Mouse (Mus musculus) heart, embryonic 11.5 days (tissue): ENCODE results near the gene Tas1r3. TPM values are rescaled to one million over a fixed set of nuclear protein-coding genes. Genes with fewer than 3 reads are reported as not detected.

Experiments used
- ATAC-seq: fragments of 200-750 bp; cut with Nextera tagmentation; replicated peaks from 2 replicates; pipeline ENCODE4 v1.8.0; 2017; ENCODE audit warnings: moderate library complexity; ENCODE audit not compliant: insufficient number of reproducible peaks, low FRiP score, low TSS enrichment
- H3K27ac ChIP-seq: fragments of 300-500 bp; sonication (generic); 2 replicates; pipeline ENCODE4 v1.5.1; 2014; ENCODE audit warnings: mild to moderate bottlenecking, low read depth, low read length
- H3K27me3 ChIP-seq: fragments of 300-500 bp; sonication (generic); 2 replicates; pipeline ENCODE4 v1.6.1; 2014; ENCODE audit warnings: mild to moderate bottlenecking, low read length, mixed read lengths; ENCODE audit not compliant: control insufficient read depth, insufficient read depth
- H3K36me3 ChIP-seq: fragments of 300-500 bp; sonication (generic); 2 replicates; pipeline ENCODE4 v1.6.1; 2014; ENCODE audit warnings: mild to moderate bottlenecking, low read length, moderate library complexity, mixed read lengths; ENCODE audit not compliant: control insufficient read depth, insufficient read depth
- H3K4me1 ChIP-seq: fragments of 300-500 bp; sonication (generic); 2 replicates; pipeline ENCODE4 v1.6.1; 2014; ENCODE audit warnings: low read length; ENCODE audit not compliant: control insufficient read depth, insufficient read depth
- H3K4me2 ChIP-seq: fragments of 300-500 bp; sonication (generic); 2 replicates; pipeline ENCODE4 v1.6.1; 2014; ENCODE audit warnings: mild to moderate bottlenecking, moderate library complexity
- H3K4me3 ChIP-seq: fragments of 300-500 bp; sonication (generic); 2 replicates; pipeline ENCODE4 v1.5.1; 2014; ENCODE audit warnings: low read depth, low read length
- H3K9ac ChIP-seq: fragments of 300-500 bp; sonication (generic); 2 replicates; pipeline ENCODE4 v1.6.1; 2014; ENCODE audit warnings: mild to moderate bottlenecking, low read depth, low read length, moderate library complexity
- H3K9me3 ChIP-seq: fragments of 300-500 bp; sonication (generic); replicated peaks from 2 replicates; pipeline ENCODE4 v1.6.1; 2016; ENCODE audit warnings: low read length; ENCODE audit not compliant: control insufficient read depth
- WGBS: fragments of 180-500 bp; shearing (Covaris S2); extraction: QIAGEN DNeasy Blood & Tissue Kit; methylation state at CpG from one replicate; pipeline ENCODE4 v1.1.7; 2014; ENCODE audit not compliant: insufficient replicate concordance; 5-methylcytosine and 5-hydroxymethylcytosine counted together
- polyA plus RNA-seq: library from polyadenylated mRNA; unstranded; fragments of >200 nt; fragmentation: Nextera tagmentation; extraction: Ambion mirVana; gene quantifications from 2 replicates; pipeline ENCODE4 v1.2.1, GENCODE M21; 2014

Gene Tas1r3
- polyA plus RNA-seq, 1 experiment from 2014 or later: 0.11 TPM

DNA sequence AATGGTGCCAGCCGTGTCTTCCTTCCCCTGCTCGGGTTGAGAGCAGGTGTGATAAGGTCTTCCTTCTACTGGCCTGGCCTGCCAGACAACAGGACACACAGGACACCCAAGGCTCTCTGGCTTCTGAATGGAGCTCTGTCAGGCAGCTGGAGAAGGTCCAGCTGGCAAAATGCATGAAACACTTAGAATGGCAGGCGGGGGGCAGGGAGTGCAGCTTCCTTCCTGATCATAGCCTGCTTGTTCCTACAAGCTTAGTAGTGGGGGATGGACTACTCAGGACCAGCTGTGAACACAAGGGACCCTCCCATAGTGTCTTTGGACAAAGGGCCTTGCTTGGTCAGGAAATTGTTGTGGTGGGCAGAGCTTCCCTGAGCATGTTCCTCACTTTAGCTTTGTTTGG lies 38.0 kb upstream of the Tas1r3 start:
- Histone ChIP-seq H3K4me3 (no peak overlapping the region), H3K36me3 (peaks cover 13% of the 10 kb centered on the region; the same call in 1 of the 2 replicates), H3K27me3 (no peaks in the 10 kb centered on the region), H3K4me1 (no peaks in the 10 kb centered on the region), H3K9me3 (no peaks in the 10 kb centered on the region), H3K4me2 (no peak overlapping the region), H3K9ac (no peak overlapping the region), H3K27ac (no peak overlapping the region)
- WGBS: 59% methylated on average over 3 of the region's 3 CpGs
- ATAC-seq: no peak

DNA sequence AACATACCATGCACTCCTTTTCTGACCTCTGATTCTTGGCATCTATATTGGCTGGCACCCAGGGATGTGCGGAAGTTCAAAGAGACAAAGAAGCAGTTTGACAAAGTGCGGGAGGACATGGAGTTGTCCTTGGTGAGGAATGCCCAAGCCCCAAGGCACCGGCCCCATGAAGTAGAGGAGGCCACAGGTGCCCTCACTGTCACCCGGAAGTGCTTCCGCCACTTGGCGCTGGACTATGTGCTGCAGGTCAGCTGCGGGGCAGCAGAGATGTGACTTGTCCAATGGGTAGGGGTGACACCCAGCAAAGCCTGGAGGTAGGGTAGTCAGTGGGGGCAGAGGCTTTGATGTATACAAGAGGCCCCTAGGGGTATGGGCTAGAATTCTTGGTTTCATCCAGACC lies 36.2 kb upstream of the Tas1r3 start:
- no peak overlapping the region for H3K4me3 ChIP-seq

DNA sequence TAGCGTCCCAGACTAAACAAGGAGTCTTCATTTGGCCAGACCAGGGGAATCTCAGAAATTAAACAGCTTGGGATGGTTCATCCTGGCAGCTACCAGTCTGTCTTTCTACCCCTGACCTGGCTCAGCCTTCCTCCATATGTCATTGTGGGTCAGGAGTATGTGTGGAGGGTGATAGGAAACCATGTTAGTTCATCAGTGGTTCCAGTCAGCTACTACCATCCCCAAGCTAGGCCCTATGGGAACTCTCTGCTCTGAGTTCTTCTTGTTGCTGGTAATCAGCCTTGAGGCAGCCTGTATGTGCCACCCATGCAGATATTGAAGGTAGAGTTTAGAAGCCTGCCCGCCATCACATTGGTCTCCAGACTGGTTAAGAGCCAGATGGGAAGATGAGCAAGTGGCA lies 35.2 kb upstream of the Tas1r3 start:
- no peak overlapping the region for H3K4me2 ChIP-seq
- no peak overlapping the region for H3K27ac ChIP-seq
- 90% methylated on average over 2 of the region's 2 CpGs for WGBS
- H3K9me3 ChIP-seq: no peaks in the 10 kb centered on the region
- peaks cover 15% of the 10 kb centered on the region for H3K4me1 ChIP-seq
- H3K4me3 ChIP-seq: no peak overlapping the region
- no peaks in the 10 kb centered on the region for H3K27me3 ChIP-seq
- no peak overlapping the region for H3K9ac ChIP-seq
- peaks cover 13% of the 10 kb centered on the region; the same call in 1 of the 2 replicates for H3K36me3 ChIP-seq
- ATAC-seq: no peak

More for the DNA sequence above, 36.2 kb upstream of the Tas1r3 start:
- peaks cover 13% of the 10 kb centered on the region; the same call in 1 of the 2 replicates for H3K36me3 ChIP-seq
- ATAC-seq: no peak
- 93% methylated on average over 7 of the region's 7 CpGs for WGBS
- no peak overlapping the region for H3K27ac ChIP-seq
- no peak overlapping the region for H3K4me2 ChIP-seq
- H3K27me3 ChIP-seq: no peaks in the 10 kb centered on the region
- H3K4me1 ChIP-seq: peaks cover 8% of the 10 kb centered on the region
- H3K9me3 ChIP-seq: no peaks in the 10 kb centered on the region
- H3K9ac ChIP-seq: no peak overlapping the region

DNA sequence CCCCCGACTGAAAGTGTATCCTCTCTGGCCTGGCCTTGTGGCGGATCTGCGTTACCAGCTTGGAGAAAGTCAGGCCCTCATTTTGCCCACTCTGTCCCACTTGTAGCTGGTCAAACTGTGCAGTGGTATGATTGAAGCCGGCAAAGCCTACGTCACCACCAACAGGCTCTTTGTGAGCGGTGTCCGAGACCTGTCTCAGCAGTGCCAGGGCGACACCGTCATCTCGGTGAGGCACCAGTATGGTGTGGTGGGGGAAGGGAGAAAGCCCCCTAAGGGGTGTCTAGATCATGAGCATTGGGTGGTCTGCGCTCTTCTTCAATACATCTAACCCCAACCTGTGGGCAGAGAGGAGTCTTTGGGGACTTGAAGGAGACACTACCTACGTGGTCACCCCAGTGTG lies 33.3 kb upstream of the Tas1r3 start:
- WGBS: 96% methylated on average over 12 of the region's 12 CpGs
- H3K27me3 ChIP-seq: no peaks in the 10 kb centered on the region
- no peaks in the 10 kb centered on the region for H3K9me3 ChIP-seq
- peaks cover 21% of the 10 kb centered on the region for H3K4me1 ChIP-seq
- no peak overlapping the region for H3K4me3 ChIP-seq
- no peak overlapping the region for H3K27ac ChIP-seq
- no peak for ATAC-seq
- H3K9ac ChIP-seq: no peak overlapping the region
- peaks cover 7% of the 10 kb centered on the region; the same call in 1 of the 2 replicates for H3K36me3 ChIP-seq
- no peak overlapping the region for H3K4me2 ChIP-seq

DNA sequence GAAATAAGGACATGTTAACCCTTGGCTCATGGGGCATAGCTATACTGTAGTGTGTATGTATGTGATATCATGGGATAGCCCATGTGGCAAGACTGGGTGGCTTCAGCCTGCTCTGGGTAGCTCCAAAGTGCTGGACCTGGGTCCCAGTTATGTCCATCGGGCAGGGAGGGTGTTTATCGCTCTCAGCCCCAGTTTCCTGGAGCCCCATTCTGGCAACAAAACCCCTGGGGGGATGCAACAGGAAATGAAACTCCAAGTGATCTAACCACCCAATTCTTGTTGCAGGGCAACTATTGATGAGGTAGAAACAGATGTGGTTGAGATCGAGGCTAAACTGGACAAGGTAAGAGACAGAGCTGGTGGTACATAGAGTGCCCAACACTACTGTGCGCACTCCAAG lies 32.7 kb upstream of the Tas1r3 start:
- no peaks in the 10 kb centered on the region for H3K27me3 ChIP-seq
- no peak overlapping the region for H3K4me3 ChIP-seq
- no peak overlapping the region for H3K9ac ChIP-seq
- no peak overlapping the region for H3K27ac ChIP-seq
- peaks cover 21% of the 10 kb centered on the region for H3K4me1 ChIP-seq
- H3K4me2 ChIP-seq: no peak overlapping the region
- H3K36me3 ChIP-seq: peaks cover 7% of the 10 kb centered on the region; the same call in 1 of the 2 replicates
- WGBS: 82% methylated on average over 4 of the region's 4 CpGs
- no peaks in the 10 kb centered on the region for H3K9me3 ChIP-seq
- no peak for ATAC-seq

DNA sequence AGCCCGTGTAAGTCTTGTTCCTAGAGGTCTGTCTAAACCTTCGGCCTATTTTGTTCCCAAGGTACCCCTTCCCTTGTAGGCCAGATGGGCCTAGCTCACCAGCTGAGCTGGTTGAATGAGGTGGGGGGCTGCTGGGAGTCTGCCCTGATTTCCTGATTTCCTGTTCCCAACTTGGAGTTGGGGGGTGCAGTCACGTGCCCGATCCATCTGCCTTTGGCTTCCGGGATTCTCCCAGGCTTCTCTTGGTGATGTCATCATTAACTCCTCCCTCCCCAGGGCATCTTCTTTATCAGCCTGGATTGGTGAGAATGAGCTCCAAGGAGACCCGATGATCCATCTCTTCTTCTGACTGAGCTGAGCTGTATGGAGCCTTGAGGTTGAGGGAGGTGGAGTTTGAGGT lies 32.1 kb upstream of the Tas1r3 start:
- peaks cover 27% of the 10 kb centered on the region for H3K4me1 ChIP-seq
- no peak overlapping the region for H3K4me3 ChIP-seq
- peaks cover 7% of the 10 kb centered on the region; the same call in 1 of the 2 replicates for H3K36me3 ChIP-seq
- no peak for ATAC-seq
- 46% methylated on average over 6 of the region's 6 CpGs for WGBS
- H3K4me2 ChIP-seq: 0 out of 2 replicates have a peak overlapping the region, but pooled peaks have one; percentile 98
- H3K9me3 ChIP-seq: no peaks in the 10 kb centered on the region
- no peak overlapping the region for H3K27ac ChIP-seq
- no peaks in the 10 kb centered on the region for H3K27me3 ChIP-seq
- H3K9ac ChIP-seq: no peak overlapping the region

DNA sequence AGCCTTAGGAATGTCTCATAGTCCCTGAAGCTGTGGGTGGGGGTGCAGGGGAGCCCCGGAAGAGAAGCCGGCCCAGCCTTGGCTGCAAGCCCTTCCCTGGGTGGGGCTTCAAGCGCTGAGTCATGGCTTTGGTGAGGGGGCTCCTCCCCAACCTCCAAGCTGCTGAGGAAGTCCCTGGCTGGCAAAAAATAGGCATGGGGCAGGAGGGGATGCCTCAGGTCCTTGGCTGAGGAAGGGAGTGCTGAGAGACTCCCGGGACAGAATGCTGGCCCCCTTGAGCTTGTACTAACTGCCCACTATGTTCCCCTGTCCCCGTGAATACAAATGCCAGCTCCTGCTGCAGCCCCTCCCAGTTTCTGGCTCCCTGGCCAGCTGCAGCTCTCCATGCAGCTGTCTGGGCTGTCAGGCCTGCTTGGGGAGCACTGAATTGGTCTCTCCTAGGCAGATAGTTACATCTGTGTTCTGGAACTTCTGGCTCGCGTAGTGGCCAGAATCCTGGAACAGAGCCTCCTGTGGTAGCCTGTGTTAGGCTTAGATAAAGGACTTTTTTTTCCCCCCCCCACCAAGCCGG lies 31.2 kb upstream of the Tas1r3 start:
- no peaks in the 10 kb centered on the region for H3K27me3 ChIP-seq
- H3K36me3 ChIP-seq: peaks cover 2% of the 10 kb centered on the region; the same call in 1 of the 2 replicates
- peak overlapping the region; percentile 98 for H3K4me2 ChIP-seq
- no peak overlapping the region for H3K4me3 ChIP-seq
- ATAC-seq: no peak
- H3K9ac ChIP-seq: peak overlapping the region; percentile 34; the same call in 1 of the 2 replicates
- WGBS: 27% methylated on average over 8 of the region's 8 CpGs
- H3K4me1 ChIP-seq: peaks cover 27% of the 10 kb centered on the region
- H3K27ac ChIP-seq: no peak overlapping the region
- H3K9me3 ChIP-seq: no peaks in the 10 kb centered on the region

DNA sequence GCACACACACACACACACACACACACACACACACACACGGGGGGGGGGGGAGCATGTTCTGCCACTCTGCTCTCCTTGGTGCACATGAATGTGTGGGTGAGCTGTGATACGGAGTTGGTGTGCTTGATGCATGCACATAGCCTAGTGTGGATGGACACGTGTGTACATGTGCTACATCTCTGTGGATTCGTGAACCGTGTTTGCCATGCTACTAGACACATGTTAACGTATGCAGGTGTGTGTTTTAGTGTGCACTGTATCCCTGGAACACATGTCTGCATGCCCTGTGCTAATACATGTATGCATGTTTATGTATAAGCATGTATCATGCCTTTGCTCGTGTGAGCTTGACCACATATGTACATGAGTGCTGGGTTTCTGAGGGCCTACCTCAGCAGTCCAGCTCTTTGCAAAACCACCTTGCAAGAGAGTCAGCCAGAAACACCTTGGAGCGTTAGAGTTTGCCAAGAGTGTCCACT lies 30.1 kb upstream of the Tas1r3 start:
- Histone ChIP-seq H3K9me3 (no peaks in the 10 kb centered on the region), H3K4me1 (peaks cover 27% of the 10 kb centered on the region), H3K9ac (peak overlapping the region; percentile 93; the same call in 1 of the 2 replicates), H3K27ac (no peak overlapping the region), H3K36me3 (peaks cover 1% of the 10 kb centered on the region), H3K4me3 (peak overlapping the region; percentile 85), H3K4me2 (peak overlapping the region; percentile 98), H3K27me3 (no peaks in the 10 kb centered on the region)
- 71% methylated on average over 8 of the region's 8 CpGs for WGBS
- no peak for ATAC-seq
